Mouse (Mus musculus) right cerebral cortex, adult 18-20 months (tissue): ENCODE measurements around the gene Flg2.

ENCODE experiments used
- DNase-seq: peaks from one replicate; pipeline ENCODE4 v3.0.0; 2022; ENCODE audit warnings: mixed read lengths

Flg2 gene

GRCm38 (mm10) chr3:93196978-93197377, at the start of gene Flg2:
Flg2 (plus strand) TSS chr3:93197278.
- no peak for DNase-seq

GRCm38 (mm10) chr3:93162502-93162901, 34.6 kb upstream of the Flg2 start:
- DNase-seq, result no peak

- no peak for DNase-seq
Measured at GRCm38 (mm10) chr3:93162996-93163592, 34.0 kb upstream of the Flg2 start.

- peak; percentile 2 for DNase-seq
Measured at GRCm38 (mm10) chr3:93180856-93181255, 16.2 kb upstream of the Flg2 start.

DNA sequence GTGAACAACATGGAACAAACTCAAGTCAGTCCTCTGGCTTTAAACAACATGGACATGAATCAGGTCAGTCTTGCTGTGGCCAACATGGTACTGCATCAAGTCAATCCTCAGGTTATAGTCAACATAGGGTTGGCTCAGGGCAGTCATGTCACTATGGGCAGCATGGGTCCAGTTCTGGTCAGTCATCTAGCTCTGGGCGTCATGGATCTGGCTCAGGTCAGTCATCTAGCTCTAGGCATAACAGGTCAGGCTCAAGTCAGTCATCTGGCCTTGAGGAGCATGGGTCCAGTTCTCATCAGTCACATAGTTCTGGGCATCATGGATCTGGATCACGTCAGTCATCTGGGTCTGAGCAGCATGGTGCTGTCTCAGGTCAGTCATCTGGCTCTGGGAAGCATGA, 4.9 kb downstream of the Flg2 start:
- no peak for DNase-seq

- no peak for DNase-seq
Measured at GRCm38 (mm10) chr3:93202499-93202898, 5.4 kb downstream of the Flg2 start.
